Mouse (Mus musculus) lung, adult 2 months (tissue): Measurements from ENCODE around the gene Gzmd.

Experiments
- CTCF ChIP-seq: fragments of 200-500 bp; IDR thresholded peaks from 2 replicates; pipeline ENCODE4 v1.5.1; 2011; ENCODE audit warnings: mild to moderate bottlenecking, low read length, control low read depth; ENCODE audit not compliant: insufficient read depth
- POLR2A ChIP-seq: fragments of 200-500 bp; IDR thresholded peaks from 2 replicates; pipeline ENCODE4 v1.6.1; 2011; ENCODE audit warnings: low read depth, mild to moderate bottlenecking, control low read depth, low read length, borderline replicate concordance; ENCODE audit errors: extremely low read depth

GRCm38 (mm10) chr14:56098940-56099339 lies 33.5 kb downstream of the Gzmd start:
- no peak for TF ChIP-seq CTCF
- no peak for TF ChIP-seq POLR2A
